Mouse (Mus musculus) limb, embryonic 12.5 days (tissue): ENCODE measurements around the gene Grb2. TPM values are rescaled to one million over a fixed set of nuclear protein-coding genes. Genes with fewer than 3 reads are reported as not detected.

ENCODE experiments used
- ATAC-seq: fragments of 200-750 bp; cut with Nextera tagmentation; 2 replicates; pipeline ENCODE4 v1.8.0; 2017; ENCODE audit warnings: low read depth, moderate TSS enrichment; ENCODE audit not compliant: insufficient number of reproducible peaks, insufficient read depth, low FRiP score, low TSS enrichment
- H3K27ac ChIP-seq: fragments of 300-500 bp; sonication (generic); 2 replicates; pipeline ENCODE4 v1.5.1; 2016; ENCODE audit warnings: mild to moderate bottlenecking, moderate library complexity
- H3K27me3 ChIP-seq: fragments of 300-500 bp; sonication (generic); 2 replicates; pipeline ENCODE4 v1.6.1; 2016; ENCODE audit warnings: mild to moderate bottlenecking, moderate library complexity
- H3K36me3 ChIP-seq: fragments of 300-500 bp; sonication (generic); 2 replicates; pipeline ENCODE4 v1.6.1; 2016; ENCODE audit warnings: mild to moderate bottlenecking, moderate library complexity
- H3K4me1 ChIP-seq: fragments of 300-500 bp; sonication (generic); replicated peaks from 2 replicates; pipeline ENCODE4 v1.6.1; 2016
- H3K4me2 ChIP-seq: fragments of 300-500 bp; sonication (generic); 2 replicates; pipeline ENCODE4 v1.6.1; 2016; ENCODE audit warnings: mild to moderate bottlenecking, moderate library complexity
- H3K4me3 ChIP-seq: fragments of 300-500 bp; sonication (generic); replicated peaks from 2 replicates; pipeline ENCODE4 v1.5.1; 2016; ENCODE audit warnings: mild to moderate bottlenecking
- H3K9ac ChIP-seq: fragments of 300-500 bp; sonication (generic); replicated peaks from 2 replicates; pipeline ENCODE4 v1.6.1; 2016; ENCODE audit warnings: mild to moderate bottlenecking, moderate library complexity
- H3K9me3 ChIP-seq: fragments of 300-500 bp; sonication (generic); 2 replicates; pipeline ENCODE4 v1.6.1; 2016; ENCODE audit warnings: mild to moderate bottlenecking, moderate library complexity
- WGBS: fragments of 180-500 bp; shearing (Covaris S2); methylation state at CpG from one replicate; pipeline ENCODE4 v1.1.7; 2016; 5-methylcytosine and 5-hydroxymethylcytosine counted together
- polyA plus RNA-seq: library from polyadenylated mRNA; unstranded; fragments of >200 nt; fragmentation: Nextera tagmentation; extraction: Ambion mirVana; gene quantifications from 2 replicates; pipeline ENCODE4 v1.2.1, GENCODE M21; 2016

Gene Grb2
- polyA plus RNA-seq, 1 experiment from 2014 or later, result 114 TPM

DNA sequence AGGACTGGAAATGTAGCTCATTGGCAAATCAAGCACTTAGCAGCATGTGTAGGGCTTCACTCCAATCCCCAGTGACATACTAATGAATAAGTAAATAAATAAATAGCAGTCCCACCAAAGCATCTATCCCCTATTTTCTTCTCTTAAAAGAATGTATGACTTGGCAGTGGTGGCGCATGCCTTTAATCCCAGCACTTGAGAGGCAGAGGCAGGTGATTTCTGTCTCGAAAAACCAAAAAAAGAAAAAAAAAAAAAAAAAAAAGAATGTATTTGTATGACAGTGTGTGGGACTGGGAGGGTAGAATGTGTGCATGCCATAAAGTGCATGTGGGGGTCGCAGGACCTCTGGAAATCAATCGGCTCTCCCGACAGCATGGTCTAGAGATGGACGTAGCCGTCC is 22.4 kb downstream of the Grb2 start:
- no peaks in the 10 kb centered on the region for H3K27me3 ChIP-seq
- no peak overlapping the region for H3K27ac ChIP-seq
- no peak overlapping the region for H3K4me3 ChIP-seq
- H3K36me3 ChIP-seq, result peaks cover 41% of the 10 kb centered on the region
- 79% methylated on average over 7 of the region's 7 CpGs for WGBS
- no peak overlapping the region for H3K9ac ChIP-seq
- ATAC-seq, result no peak
- no peak overlapping the region for H3K4me2 ChIP-seq
- no peaks in the 10 kb centered on the region for H3K9me3 ChIP-seq
- H3K4me1 ChIP-seq, result no peaks in the 10 kb centered on the region

DNA sequence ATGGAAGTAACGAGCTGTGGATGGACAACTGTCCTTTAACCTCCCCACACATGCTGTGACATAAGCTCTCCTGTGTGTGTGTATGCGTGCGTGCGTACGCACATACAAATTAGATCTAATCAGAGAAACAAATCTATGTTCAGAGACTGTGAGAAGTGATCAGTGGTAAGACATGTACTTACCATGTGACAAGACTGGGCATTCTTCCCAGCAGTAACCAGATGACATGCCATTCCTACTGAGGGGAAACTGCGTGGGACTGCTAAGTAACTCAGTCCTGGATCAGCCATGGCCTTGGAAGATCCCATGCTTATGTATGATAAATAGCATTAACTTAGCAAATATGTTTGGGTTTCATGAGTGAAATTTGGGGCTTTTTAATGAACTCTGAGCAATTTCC is 23.5 kb downstream of the Grb2 start:
- H3K27ac ChIP-seq, result no peak overlapping the region
- WGBS, result 93% methylated on average over 6 of the region's 6 CpGs
- no peaks in the 10 kb centered on the region for H3K9me3 ChIP-seq
- no peak overlapping the region for H3K9ac ChIP-seq
- H3K4me1 ChIP-seq, result no peaks in the 10 kb centered on the region
- H3K4me3 ChIP-seq, result no peak overlapping the region
- ATAC-seq, result no peak
- peaks cover 41% of the 10 kb centered on the region for H3K36me3 ChIP-seq
- H3K4me2 ChIP-seq, result no peak overlapping the region
- H3K27me3 ChIP-seq, result no peaks in the 10 kb centered on the region

DNA sequence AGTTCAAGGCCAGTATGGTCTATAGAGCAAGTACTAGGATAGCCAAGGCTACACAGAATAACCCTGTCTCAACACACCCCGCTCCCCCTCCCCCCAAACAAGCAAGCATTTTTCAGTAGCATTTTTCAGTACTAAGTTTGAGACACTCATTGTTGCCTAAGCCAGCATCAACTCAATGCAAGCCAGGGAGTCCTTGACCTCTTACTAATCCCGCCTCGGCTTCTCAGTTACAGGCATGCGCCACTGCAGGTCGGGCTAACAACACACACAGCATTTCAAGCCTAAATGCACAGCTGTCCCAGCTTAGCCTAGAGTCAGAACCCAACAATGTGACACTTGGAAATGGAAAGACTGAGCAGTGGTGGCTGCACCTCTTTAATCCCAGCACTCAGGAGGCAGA is 25.1 kb downstream of the Grb2 start:
- Histone ChIP-seq H3K27me3 (no peaks in the 10 kb centered on the region), H3K9me3 (no peaks in the 10 kb centered on the region), H3K9ac (no peak overlapping the region), H3K4me2 (no peak overlapping the region), H3K4me1 (no peaks in the 10 kb centered on the region), H3K36me3 (peaks cover 40% of the 10 kb centered on the region), H3K27ac (no peak overlapping the region), H3K4me3 (no peak overlapping the region)
- ATAC-seq, result no peak
- WGBS, result 95% methylated on average over 5 of the region's 5 CpGs

DNA sequence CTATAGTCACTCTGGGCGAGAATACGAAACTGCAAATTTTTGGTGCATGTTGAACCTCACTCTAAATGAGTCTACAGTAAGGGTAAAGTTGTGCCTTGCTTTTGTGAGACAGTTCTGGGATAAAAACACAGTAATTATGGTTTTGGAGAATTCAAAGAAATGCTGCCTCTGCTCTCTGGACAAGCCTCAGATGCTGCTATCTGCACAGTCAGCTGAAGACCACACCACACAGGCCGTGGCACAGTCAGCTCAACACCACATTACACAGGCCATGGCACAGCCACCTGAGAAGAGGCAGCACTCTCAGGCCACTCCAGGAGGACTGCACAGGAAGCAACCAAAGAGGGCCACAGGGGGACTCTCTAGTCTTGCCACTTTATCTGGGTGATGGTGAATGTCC is 26.0 kb downstream of the Grb2 start:
- Histone ChIP-seq H3K9ac (no peak overlapping the region), H3K27ac (no peak overlapping the region), H3K4me2 (no peak overlapping the region), H3K27me3 (no peaks in the 10 kb centered on the region), H3K36me3 (peaks cover 42% of the 10 kb centered on the region), H3K4me1 (no peaks in the 10 kb centered on the region), H3K9me3 (no peaks in the 10 kb centered on the region), H3K4me3 (no peak overlapping the region)
- no peak for ATAC-seq
- WGBS, result 95% methylated on average over 3 of the region's 3 CpGs

DNA sequence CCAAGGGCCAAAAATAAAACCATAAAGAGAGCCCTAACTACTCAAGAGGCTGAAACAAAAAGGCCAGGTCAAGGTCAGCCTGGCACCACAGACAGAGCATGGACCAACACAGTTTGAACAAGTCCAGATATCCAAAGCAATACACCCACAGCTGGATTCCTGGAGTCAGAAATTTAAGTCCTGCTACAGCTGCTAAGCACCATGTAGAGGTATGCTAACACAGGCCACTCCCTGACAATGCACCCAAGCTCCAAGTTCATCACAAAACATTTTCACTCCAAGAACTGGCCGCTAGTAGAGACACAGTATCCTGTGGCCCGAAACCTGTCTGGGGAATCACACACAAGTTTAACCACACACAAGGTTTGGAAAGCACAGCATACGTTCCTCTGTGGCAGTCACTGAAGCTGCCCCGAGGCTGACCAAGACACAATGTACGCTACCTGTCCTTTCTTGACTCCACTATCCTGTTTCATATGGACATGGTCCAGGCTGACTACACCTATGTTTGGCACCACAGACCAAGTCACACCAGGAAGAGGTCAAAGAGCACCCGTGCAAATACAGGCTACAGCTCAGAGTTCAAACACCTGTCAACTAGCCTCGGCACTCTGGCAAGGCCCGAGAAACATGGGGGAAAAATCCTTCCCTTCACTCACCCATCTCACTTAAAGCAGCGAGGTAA is 28.7 kb downstream of the Grb2 start:
- Histone ChIP-seq H3K27ac (no peak overlapping the region), H3K9ac (no peak overlapping the region), H3K4me2 (no peak overlapping the region), H3K4me1 (no peaks in the 10 kb centered on the region), H3K9me3 (no peaks in the 10 kb centered on the region), H3K27me3 (no peaks in the 10 kb centered on the region), H3K4me3 (no peak overlapping the region), H3K36me3 (peaks cover 45% of the 10 kb centered on the region)
- 92% methylated on average over 9 of the region's 9 CpGs for WGBS
- ATAC-seq, result no peak

DNA sequence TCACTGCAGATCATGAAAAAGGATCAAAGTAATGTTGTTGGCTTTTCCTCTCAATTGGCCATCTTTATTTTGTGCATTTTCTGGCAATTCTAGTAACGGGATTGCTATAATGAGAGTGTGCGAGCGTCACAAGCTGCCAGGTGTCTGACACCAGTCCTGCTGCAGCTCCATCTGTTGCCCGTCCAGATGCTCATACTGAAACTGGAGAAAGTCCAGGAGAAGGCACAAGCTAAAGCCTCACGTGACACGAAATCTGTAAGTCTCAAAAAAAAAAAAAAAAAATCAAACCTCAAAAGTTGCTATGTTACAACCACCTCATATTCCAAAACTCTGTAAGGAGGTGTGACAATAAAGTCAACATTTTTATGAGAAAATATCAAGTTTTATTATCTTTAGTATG is 29.5 kb downstream of the Grb2 start:
- WGBS, result 90% methylated on average over 6 of the region's 6 CpGs
- peaks cover 42% of the 10 kb centered on the region for H3K36me3 ChIP-seq
- H3K4me3 ChIP-seq, result no peak overlapping the region
- no peak overlapping the region for H3K27ac ChIP-seq
- no peak for ATAC-seq
- H3K9ac ChIP-seq, result no peak overlapping the region
- no peaks in the 10 kb centered on the region for H3K9me3 ChIP-seq
- H3K27me3 ChIP-seq, result no peaks in the 10 kb centered on the region
- H3K4me1 ChIP-seq, result no peaks in the 10 kb centered on the region
- no peak overlapping the region for H3K4me2 ChIP-seq

DNA sequence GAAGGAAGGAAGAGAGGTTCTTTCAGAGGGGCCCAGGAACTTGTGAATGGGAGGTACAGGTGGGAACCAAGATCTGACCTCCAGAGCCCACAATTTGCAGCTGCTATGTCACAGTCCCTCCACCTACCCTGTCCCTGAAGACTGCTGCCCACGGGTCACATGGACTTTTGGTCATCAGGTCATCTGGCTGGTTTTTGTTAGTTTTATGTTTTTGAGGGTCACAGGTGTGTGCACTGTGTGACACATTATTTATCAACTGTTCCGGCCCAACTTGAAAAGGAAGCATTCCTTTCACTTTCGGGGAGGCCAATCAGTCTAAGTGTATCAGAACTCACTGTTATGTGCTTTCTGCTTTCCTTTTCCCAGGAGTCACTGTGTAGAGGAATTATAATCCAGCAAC is 30.9 kb downstream of the Grb2 start:
- WGBS, result 87% methylated on average over 3 of the region's 3 CpGs
- H3K4me2 ChIP-seq, result no peak overlapping the region
- H3K9me3 ChIP-seq, result no peaks in the 10 kb centered on the region
- H3K4me1 ChIP-seq, result no peaks in the 10 kb centered on the region
- H3K4me3 ChIP-seq, result no peak overlapping the region
- H3K36me3 ChIP-seq, result peaks cover 29% of the 10 kb centered on the region
- no peak overlapping the region for H3K27ac ChIP-seq
- no peaks in the 10 kb centered on the region for H3K27me3 ChIP-seq
- ATAC-seq, result no peak
- H3K9ac ChIP-seq, result no peak overlapping the region

DNA sequence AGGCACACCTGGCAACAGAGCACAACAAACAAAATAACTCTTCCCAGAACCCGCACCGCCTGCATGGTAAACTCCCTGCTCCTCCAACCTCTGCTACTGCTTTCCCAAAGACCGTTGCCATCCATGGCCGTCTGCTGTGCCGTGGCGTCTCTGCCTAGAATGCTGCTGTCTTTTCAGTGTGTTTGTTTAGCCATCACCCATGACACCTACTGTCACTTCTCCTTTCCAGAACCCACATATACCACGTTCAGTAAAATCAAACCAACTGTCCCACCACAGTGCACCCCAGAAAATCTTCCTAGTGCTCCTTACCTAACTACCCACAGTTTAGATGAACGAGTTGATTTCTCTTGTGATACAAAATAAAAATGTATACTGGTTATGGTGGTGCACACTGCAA is 31.7 kb downstream of the Grb2 start:
- Histone ChIP-seq H3K36me3 (peaks cover 21% of the 10 kb centered on the region), H3K9ac (no peak overlapping the region), H3K4me2 (no peak overlapping the region), H3K9me3 (no peaks in the 10 kb centered on the region), H3K27me3 (no peaks in the 10 kb centered on the region), H3K4me3 (no peak overlapping the region), H3K27ac (no peak overlapping the region), H3K4me1 (no peaks in the 10 kb centered on the region)
- no peak for ATAC-seq
- 92% methylated on average over 8 of the region's 8 CpGs for WGBS

DNA sequence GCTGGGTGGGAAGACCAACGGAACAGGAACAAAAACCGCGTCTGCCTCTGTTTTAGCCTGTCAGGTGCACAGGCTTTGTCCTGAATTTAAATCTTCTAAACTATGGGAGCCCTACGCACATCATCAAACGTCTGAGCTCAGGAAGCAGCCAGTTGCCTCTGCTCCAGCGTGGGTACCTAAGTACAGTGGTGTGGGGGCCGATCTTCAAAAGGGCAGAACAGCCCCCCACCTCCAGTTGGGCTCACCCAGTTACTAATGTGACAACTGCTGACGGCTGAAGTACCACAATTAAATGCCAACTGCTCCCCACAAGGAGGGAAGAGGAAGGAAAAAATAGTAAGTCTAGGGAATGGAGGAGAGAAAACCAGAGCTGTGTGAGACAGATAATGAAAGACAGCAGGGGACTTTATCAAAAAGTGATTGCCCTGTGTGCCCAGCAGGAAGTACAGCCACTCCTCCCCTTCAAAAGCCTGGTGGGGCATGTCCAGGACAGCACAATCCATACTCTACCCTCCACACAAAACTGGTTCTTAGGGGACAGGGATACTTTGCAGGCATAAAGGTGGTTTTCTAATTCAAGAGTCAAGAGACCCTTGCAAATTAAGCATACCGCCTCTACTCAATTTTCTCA is 34.0 kb downstream of the Grb2 start:
- Histone ChIP-seq H3K4me2 (no peak overlapping the region), H3K4me3 (no peak overlapping the region), H3K27me3 (no peaks in the 10 kb centered on the region), H3K9me3 (no peaks in the 10 kb centered on the region), H3K4me1 (peaks cover 19% of the 10 kb centered on the region), H3K9ac (no peak overlapping the region), H3K27ac (no peak overlapping the region), H3K36me3 (peaks cover 18% of the 10 kb centered on the region)
- no peak for ATAC-seq
- WGBS, result 81% methylated on average over 9 of the region's 9 CpGs

DNA sequence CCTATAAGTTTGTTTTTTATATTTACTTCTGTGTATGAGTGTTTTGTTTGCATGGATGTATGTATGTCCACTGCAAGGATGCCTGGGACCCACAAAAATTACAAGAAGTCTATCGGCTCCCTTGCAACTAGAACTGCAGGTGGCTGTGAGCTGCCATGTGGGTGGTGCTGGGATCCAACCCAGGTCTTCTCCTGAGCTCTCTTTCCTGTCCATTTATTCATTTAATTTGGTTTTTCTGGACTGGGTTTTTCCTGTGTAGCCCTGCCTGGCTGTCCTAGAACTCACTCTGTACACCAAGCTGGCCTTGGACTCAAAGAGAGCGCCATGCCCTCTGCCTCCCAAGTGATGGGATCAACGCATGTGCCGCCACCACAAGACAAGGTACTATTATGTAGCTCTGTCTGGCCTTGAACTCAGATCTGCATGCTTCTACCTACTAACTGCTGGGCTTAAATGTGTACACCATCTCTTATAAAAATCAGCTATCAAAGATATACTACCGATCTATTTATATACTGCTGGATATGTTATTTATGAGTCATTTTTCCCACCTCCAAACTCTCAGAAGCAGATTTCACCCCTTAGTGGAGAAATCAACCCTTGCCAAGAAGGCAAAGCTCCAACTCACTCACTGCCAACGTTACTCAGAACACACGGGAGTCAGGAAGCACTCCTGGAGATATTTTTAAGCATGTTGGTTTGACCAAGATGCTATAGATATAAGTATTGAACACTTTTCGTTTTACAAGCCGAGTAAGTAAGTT is 34.7 kb downstream of the Grb2 start:
- Histone ChIP-seq H3K27me3 (no peaks in the 10 kb centered on the region), H3K4me2 (no peak overlapping the region), H3K36me3 (peaks cover 13% of the 10 kb centered on the region), H3K4me3 (no peak overlapping the region), H3K9me3 (no peaks in the 10 kb centered on the region), H3K4me1 (peaks cover 19% of the 10 kb centered on the region), H3K9ac (no peak overlapping the region), H3K27ac (no peak overlapping the region)
- WGBS, result 93% methylated on average over 9 of the region's 9 CpGs
- ATAC-seq, result no peak

DNA sequence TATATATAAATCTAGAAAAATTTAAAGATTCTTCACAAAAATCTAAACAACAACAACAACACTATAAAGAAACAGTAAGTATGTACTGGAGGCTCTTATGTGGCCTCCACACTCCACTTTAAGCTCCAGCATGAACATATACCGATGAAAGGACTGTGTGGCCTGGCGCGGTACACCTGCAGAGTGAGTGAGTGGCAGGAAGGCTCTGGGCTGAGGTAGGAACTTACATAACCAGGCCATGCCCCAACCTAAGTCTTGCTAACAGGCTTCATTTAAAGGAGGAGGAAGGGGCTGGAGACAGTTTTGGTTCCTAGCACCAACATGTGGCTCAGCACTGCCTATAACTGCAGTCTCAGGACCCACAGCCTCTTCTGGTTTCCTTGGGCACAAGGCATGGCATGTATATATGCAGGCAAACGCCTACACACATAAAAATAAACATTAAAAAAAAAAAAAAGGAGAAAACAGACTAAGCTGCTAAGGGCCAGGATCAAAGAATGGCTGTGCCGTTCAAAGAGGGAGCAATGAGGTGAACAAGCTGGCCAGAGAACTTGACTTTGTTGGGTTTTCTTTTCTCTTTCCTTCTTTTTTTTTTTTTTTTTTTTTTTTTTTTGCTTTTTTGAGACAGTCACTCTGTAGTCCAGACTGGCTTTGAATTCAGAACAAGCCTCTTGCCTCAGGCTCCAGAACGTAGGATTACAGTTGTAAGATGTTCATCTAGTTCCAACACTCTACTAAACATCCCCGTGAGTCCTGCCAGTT is 36.0 kb downstream of the Grb2 start:
- Histone ChIP-seq H3K4me3 (no peak overlapping the region), H3K9me3 (no peaks in the 10 kb centered on the region), H3K36me3 (peaks cover 3% of the 10 kb centered on the region), H3K27ac (no peak overlapping the region), H3K9ac (no peak overlapping the region), H3K4me1 (peaks cover 19% of the 10 kb centered on the region), H3K4me2 (no peak overlapping the region), H3K27me3 (no peaks in the 10 kb centered on the region)
- 82% methylated on average over 7 of the region's 7 CpGs for WGBS
- ATAC-seq, result no peak
